Mouse (Mus musculus): ENCODE results near the gene Ufc1.

Ufc1 gene

DNA sequence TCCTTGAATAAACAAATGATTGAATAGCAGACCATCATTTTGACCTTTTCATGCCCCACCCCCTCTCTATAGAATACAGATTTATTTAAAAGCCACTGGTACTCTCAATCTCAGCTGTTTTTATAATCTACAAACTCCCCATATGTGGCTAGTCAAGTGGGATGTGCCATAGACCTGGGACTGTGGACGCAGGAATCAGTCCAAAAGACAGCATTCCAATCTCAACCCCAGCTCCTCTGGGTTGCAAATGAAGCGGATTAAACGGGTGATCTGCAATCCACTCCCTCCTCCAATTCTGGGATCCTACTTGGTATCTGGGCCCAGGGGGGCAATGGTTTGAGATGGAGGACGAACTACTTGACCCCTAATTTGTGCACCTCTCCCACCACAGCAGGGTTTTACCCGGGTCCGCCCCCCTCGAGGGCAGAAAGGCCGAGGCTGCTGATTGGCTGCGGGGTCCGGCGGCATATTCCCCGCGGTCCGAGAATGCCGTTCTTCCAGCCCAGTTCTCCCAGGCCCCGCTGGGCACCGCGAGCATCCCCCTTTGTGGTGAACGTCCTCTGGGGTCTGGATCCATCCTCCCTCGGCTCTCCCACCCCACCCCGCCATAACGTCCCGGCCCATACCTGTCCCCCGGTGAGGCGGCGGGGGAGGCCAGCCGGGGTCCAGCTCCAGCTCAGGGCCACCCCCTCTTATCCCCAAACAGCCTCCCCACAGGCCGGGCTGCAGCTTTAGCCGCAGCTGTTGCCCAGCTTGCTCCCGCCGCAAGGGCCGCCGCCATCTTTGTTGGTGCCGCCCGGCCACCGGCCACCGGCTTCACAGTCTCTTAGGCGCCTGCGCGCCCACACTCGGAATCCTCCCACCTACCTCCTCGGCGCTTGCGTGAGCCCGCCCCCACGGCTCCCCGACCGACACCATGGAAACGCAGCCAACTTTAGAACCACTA is 7.4 kb downstream of the Ufc1 start, which contains the start of gene Usp21:
TSS of gene Usp21 (minus strand) at position 856 of the 946 bp plus-strand sequence.
- DNase-seq (ENCODE audit: low read depth, low spot score), result peak; percentile 93

DNA sequence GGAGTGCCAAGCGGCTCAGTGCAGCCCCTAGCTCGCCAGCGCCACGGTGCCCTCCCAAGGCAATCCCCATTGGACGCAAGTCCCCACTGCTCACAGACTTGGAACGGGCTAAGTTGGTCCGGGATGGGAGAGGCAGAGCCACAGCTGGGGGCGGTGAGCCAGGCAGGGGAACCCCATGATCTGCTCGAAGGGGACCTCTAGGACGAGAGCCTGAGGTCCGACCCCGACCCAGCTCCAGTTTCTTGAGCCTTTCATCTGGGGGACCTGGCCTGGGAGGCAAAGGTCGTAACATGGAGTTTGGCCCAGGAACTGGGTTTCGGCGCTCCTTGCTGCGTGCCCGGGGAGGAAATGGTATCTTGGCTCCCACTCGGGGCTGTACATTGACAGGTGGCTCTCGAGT is 8.3 kb downstream of the Ufc1 start:
- no peak for DNase-seq (ENCODE audit: low read depth, low spot score)

DNA sequence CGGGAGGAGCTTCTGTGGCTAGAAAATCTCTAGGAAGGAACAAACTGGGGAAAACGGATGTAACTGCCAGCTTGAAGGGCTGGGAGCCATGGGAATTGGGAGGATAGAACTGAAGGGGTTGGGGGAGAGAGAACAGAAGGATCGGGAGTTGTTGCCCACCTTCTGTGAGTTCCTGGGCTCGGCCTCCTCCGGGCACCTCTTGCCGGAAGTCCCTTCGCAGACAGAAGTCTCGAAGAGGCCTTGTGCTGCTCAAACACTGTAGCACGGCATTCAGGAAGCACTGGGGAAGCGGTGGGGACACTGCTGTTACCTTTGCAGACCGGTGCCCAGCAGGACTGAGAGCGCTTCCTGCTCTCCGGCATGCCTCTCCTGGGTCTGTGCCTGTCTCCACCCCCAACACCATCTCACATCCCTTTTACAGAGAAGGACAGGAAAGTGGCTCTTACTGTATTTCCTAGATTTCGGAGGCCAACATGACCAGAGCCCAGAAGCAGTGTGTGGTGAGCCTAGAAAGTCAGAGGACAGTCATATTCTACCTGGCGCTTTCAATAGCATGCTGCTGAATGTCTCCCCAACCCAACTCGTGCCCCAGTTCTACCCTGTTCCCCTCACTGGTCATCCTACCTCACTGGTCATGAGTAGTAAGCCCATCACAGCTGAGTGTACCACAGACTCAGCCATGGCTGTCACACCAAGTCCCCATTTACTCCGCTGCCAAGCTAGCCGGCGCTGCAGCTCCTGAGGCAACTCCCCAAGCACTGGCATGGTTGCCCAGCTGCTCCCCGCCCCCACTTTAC is 9.5 kb downstream of the Ufc1 start:
- no peak for DNase-seq (ENCODE audit: low read depth, low spot score)

GRCm38 (mm10) chr1:171284491-171284890 is 10.3 kb downstream of the Ufc1 start:
- DNase-seq (ENCODE audit: low read depth, low spot score), result no peak

DNA sequence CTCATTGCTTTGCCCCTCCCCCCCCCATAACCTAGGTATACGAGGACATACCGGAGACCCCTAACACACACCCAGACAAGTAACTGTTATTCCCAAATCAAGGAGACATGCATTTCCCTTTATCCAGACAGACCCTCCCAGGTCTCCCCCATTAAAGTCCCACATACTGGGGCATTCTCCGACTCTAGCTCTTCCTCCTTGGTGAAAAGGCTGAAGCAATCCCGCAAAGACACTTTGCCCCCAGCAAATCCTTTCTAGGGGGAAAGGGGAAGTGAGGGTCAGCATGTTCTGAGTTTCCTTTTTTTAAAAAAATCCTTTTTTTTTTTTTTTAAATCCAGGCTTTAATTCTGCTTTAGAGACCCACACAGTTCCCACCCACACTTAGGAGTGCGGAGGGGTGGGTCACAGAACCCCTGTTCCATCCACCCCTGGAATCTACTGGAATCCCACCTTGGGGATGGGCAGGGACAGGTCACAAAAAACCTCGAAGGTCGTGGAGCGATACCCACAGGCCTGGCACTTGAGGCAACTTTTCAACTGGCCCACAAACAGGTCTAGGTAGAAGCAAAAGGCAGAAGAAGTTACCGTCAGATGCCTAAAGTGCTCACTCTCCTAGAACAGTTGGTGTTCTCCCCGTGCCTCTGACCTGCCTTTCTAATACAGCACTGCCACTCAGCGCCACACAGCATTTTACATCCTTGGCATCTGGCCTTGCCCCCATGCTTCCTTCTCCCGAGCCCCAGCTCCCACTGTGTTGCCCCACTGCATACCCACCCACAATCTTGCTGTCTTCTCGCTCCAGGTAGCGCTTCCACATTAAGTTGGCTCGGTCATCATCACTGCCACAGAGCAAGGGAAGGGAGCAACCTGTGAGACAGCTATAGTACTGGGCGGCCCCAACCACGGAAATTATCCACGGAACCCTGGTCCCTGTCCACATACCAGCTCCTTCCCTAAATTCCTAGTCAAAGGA is 11.3 kb downstream of the Ufc1 start:
- DNase-seq (ENCODE audit: low read depth, low spot score), result no peak

DNA sequence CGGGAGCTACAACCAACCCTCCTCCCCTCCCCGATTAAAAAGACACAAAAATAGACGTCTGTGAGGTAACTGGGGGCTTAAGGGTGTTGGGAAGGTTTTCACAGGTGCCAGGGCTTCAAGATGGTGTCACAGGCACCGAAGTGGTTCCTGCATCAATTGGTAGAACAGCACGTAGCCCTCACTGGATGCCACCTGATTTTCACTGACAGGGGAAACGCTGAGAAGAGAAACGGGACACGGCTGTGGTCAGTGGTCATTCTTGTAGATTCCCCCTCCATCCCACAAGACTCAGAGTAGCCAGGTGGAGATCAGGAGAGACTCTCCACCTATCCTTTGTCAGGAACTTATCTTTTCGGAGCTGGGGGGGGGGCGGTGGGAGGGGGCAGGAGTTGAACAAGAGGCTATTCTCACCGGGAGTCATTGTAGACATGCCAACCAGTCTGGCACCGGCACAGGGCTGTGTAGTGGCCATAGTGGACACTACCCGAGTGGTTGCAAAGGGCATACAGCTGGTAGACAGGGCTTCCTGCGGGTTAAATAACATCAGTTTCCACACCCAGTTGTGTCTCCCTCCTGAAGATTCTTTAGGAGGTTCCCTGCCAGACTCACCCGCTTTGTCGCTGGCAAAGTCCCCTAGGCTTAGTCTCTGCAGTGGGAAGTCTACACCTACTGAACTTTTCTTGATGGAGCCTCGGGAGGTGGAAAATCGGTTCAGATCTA is 12.6 kb downstream of the Ufc1 start:
- no peak for DNase-seq (ENCODE audit: low read depth, low spot score)

GRCm38 (mm10) chr1:171281528-171281923 is 13.3 kb downstream of the Ufc1 start:
- peak; percentile 91 for DNase-seq (ENCODE audit: low read depth, low spot score)

DNA sequence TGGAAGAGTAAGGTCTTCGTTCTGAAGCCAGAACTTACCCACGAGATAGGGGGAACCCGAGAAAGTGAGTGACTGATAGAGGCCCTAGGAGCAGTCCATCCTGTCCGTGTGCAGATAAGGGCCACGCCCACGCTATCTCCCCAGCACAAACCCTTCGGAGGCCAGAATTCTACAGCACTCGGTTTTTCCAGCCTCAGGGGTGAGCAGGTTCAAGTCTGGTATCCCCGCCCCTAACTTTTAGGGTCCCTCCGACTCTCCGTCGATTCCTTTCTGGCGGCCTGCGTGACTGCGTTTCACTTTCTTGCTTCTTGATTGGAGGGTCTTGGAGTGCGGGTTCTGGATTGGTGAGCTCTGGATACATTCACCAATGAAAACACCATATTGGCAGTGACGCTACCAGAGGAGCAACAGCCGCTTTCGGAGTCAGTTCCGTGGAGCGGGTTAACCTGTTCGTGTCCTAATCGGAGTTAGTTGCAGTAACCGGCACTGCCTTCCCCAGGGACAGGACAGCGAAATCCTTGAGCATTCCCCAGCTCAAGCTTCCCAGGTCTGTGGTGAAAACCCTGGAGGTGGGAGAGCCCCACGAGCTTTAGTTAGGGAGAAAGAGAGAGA is 13.8 kb downstream of the Ufc1 start, which contains the start of gene Ppox:
TSS of gene Ppox (minus strand) at position 271 of the 612 bp plus-strand sequence.
- peak; percentile 95 for DNase-seq (ENCODE audit: low read depth, low spot score)

DNA sequence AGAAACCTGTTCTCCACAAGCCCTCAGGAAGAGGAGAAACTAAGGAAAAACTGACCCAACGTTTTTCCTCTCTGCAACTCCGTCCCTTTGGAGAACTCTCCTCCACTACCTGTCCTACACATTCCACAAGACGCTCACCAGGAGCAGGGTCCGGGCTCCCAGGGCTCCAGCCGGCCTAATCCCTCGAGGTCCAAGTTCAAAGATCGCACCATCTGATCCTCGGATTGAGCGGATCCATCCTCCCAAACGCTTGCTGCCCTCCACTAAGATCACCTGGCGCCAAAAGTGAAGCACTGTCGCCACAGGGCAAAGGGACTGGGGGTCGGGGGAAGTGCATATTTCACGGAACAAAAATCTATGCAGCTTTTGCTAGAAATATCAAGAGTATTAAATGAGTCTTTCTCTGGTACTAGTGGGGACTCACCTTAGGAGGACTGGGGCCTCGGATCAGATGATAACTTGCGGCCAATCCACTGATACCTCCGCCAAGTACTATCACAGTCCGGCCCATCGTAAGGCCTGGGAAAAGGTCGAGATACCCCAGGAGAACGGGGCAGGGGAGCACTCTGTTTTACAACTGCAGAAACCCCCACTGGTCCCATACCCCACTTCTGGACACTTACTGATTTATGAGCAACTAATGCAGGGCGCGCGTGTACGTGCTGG is 14.4 kb downstream of the Ufc1 start:
- no peak for DNase-seq (ENCODE audit: low read depth, low spot score)

- no peak for DNase-seq (ENCODE audit: low read depth, low spot score)
These were observed 15.1 kb downstream of the Ufc1 start for GRCm38 (mm10) chr1:171279721-171280120.

GRCm38 (mm10) chr1:171279012-171279705 is 15.7 kb downstream of the Ufc1 start:
- DNase-seq (ENCODE audit: low read depth, low spot score), result no peak

DNA sequence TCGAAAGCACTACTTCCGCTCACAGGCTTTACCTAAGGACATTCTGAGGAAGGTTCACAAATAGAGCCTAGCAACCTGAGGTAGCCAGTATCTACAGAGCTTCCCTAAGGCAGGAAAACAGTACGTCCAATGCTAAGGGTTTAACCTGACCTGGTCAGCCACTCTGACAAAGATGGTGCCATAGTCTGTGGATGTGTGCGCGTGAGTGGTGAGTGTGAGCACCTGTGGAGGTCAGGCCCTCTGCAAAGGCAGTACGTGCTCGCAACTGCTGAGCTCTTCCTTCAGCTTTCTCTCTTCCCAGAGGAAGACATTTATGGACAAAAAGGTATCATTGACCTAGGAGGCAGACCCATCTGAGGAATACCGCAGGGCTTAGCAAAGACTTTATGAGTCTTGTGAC is 16.4 kb downstream of the Ufc1 start:
- no peak for DNase-seq (ENCODE audit: low read depth, low spot score)

DNA sequence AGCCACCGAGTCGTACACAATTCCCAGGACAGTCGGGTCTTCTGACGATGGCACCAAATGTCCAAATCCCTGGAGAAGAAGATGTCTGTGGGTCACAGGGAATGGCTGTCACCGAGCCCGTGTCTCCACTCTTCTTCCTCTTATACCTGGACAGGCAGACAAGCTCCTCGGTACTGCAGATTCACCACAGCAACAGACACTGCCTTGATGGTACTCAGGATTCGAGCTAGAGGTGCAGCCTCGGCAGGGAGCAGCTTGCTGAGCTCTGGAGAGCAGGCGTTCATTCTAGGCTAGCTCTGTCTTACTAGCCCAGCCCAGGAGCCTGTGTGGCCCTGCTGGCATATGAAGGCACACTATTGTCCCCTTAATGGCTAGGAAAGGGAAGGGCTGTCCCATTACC is 17.1 kb downstream of the Ufc1 start:
- DNase-seq (ENCODE audit: low read depth, low spot score), result no peak

DNA sequence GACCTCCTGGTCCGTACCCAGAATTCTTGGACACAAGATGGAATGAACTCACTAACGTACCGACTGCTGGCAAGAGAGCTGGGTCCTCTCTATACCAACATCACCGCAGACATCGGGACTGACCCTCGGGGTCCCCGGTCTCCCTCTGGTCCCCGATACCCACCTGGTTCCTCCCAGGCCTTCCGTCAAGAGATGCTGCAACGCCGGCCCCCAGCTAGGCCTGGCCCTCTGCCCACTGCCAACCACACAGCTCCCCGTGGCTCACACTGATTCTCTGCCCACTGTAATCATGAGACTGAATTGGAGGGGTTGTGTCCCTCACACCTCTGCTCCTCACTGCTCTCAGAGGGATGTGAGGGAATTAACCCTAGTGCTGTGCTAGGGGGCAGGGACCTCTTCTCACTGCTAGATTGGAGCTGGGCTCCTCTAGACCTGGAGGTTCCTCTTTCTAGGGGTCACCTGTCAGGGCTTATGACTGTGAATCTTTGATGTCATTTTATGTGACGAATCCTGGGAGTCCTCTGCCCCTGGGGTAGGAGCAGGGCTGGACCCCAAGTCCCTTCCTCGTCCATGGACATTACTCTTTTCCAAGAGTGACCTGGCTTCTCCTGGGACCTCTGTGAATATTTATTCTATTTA is 18.6 kb downstream of the Ufc1 start:
- no peak for DNase-seq (ENCODE audit: low read depth, low spot score)

- DNase-seq (ENCODE audit: low read depth, low spot score), result no peak
These were observed 19.6 kb downstream of the Ufc1 start for GRCm38 (mm10) chr1:171275144-171275734.

DNA sequence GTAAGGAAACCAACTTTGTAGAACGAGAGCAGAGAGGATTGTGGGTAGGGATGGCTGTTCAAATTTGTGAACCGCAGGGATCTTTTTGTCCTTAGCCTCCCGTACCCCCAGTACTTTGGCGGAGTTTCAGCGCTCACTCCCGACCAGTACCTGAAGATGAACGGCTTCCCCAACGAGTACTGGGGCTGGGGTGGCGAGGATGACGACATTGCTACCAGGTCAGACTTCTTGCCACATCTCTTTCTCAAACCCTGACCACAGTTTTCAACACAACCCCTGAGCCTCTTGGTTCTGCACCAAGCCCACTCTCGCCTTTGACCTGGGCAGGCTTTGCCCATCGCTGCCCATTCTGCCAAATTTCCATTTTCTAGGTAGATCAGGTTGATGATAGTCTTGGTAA is 20.7 kb downstream of the Ufc1 start:
- no peak for DNase-seq (ENCODE audit: low read depth, low spot score)

DNA sequence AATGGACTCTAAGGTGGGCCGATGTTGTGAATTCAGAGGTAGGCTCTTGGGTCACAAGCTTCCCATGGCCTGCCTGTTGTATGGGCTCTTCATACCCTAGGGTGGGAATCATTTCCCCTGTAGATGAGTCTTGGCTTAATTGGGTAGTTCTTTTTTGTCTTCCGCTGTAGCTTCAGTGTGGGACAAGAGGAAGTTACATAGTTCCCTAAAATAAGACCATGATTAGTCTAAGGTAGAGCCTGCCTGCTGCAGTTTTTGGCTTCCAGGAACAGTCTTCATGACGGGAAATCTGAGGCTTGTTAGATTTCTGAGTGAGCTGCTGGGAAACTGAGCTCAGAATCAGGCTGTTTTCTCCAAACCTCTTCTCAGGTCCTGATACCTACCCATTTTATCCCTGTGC is 22.7 kb downstream of the Ufc1 start:
- DNase-seq (ENCODE audit: low read depth, low spot score), result no peak

- DNase-seq (ENCODE audit: low read depth, low spot score), result no peak
These were observed 23.2 kb downstream of the Ufc1 start for GRCm38 (mm10) chr1:171271622-171272021.

Data from A20 (cell line).